Mouse (Mus musculus) yolk sac, embryonic 10.5 days (tissue): Measurements from ENCODE around the gene Klhl10.

Experiments
- DNase-seq: peaks from one replicate; pipeline ENCODE4 v3.0.0-alpha.2; 2017; ENCODE audit warnings: low spot score

Klhl10 gene

DNA sequence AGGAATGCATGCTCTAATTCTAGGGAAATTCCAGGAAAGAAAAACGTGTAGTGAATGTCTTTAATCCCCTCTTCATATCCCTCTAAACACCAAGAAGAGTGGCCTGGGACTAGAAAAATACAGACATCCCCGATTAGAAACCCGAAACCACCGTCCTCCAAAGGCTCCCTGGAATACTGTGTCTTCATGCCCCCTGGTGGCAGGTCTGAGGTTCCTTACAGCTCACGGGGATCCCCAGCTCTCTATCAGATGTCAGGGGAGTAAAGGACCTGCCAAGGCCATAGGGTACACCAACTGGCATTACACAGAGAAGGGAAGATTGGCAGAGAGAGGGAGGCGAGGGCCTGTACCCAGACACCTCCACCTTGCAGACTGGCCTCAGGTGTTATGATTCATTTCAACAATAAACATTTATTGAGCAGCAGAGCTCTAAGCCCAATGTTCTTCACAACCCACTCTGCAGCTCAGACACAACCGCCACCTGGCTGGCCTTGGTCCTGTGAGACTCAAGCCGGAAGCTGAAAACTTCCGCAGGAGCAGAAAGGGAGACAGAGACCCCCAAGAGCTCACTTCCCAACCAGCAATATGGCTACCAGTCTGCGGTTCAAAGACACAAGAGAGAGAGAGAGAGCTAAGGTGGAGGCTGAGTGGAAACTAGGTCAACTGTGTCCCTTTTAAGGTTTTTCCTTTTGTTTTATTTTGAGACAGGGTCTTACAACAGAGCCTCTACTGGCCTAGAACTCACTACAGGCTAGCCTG is 33.5 kb upstream of the Klhl10 start:
- peak; percentile 51 for DNase-seq

DNA sequence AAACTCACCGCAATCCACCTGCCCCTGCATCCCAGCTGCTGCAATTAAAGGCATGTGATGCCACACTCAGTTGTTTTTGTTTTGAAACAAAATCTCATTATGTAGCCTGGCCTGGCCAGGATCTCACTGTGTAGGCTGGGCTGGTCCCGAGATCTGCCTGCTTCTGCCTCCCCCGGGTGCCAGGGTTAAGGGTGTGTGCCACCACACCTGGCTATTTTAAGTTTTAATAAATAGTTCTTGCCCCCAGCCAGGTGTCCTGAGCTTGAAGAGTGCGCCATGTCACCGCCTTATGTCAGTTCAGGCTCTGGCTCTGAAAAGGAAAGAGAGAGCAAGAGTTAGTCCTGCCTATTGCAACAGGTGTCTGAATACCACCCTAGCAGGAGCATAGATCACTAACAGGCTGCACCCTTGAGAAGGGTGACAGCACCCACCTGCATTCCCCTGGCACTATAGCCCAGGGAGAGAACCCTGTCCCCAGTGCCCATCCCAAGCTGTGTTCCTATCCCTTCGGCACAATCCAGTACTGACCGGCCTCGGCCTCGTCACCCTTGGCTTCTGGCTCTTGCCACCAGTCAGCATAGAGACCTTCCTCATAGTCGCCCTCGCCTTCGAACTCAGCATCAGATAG is 32.8 kb upstream of the Klhl10 start:
- DNase-seq: no peak

GRCm38 (mm10) chr11:100409686-100410085 is 32.0 kb upstream of the Klhl10 start:
- no peak for DNase-seq

GRCm38 (mm10) chr11:100411736-100412135 is 30.0 kb upstream of the Klhl10 start:
- DNase-seq: peak; percentile 51

DNA sequence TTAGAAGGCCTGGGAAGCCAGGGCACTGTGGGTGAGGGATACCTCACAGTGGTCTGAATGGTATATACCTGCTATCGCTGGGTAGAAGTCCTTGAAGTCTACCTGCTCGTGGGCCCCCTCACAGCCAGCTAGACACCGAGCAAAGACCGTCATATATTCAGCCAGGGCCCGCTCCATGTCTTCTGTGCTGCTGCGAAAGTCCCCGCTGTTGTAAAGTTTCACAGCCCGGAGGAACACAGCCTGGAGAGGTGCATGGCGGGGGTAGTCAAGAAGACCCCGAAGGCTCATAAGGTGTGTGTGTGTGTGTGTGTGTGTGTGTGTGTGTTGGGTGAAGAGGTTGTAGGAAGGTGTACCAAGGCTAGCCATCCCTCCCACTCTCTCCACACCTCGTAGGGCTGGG is 28.2 kb upstream of the Klhl10 start:
- DNase-seq: no peak

DNA sequence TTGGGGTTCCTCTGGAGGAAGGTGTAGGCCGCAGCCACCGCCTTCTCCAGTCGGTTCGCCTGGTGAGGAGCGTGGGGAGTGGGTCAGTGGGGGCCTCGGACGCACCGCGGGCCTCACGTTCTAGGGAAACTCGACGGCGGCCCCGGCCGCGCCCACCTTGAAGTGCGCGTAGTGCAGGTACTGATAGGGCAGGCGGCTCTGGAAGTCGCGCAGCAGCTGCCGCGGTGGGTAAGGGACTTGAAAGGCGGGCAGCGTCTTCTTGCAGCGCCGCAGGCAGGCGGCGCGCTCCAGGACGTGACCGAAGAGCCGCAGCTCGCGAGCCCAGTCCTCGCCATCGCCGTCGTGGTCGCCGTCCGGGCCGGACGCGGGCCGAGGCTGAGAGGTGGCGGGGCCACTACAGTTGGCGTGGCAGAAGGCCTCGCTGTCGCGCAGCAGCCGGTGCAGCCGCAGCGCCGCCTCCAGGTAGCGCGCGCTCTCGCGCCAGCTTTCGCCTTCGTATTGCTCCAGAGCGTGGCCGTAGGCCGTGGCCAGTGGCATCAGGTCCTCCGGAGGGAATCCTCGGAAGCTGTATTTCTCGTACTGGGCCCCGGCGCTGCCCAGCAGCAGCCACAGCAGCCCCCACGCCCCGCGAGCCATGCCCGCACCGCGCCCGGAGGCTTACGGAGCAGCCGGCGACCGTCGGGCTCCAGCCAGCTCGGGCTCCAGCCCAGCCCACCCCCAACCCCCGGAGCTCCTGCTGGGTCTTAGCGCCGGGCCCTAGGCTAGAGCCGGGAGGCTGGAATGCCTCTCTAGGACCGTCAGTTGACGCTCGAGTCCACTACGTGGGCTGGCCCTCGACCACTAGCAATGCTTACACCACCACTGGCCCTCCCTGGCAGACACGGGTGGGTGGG is 27.4 kb upstream of the Klhl10 start, which contains the start of gene P3h4:
Gene P3h4 (minus strand): TSS at position 816 of the 893 bp plus-strand sequence.
- peak; percentile 90 for DNase-seq

GRCm38 (mm10) chr11:100414914-100415822 is 26.5 kb upstream of the Klhl10 start, which contains the start of gene Fkbp10:
TSS of gene Fkbp10 (plus strand) at chr11:100415697.
- DNase-seq: peak; percentile 81

- DNase-seq: no peak
Measured at GRCm38 (mm10) chr11:100421537-100421936, 20.2 kb upstream of the Klhl10 start.

- no peak for DNase-seq
Measured at GRCm38 (mm10) chr11:100423836-100424235, 17.9 kb upstream of the Klhl10 start.

GRCm38 (mm10) chr11:100425851-100426250 is 15.9 kb upstream of the Klhl10 start:
- peak; percentile 80 for DNase-seq

GRCm38 (mm10) chr11:100426820-100427219 is 14.9 kb upstream of the Klhl10 start:
- DNase-seq: no peak

- no peak for DNase-seq
Measured at GRCm38 (mm10) chr11:100428612-100429199, 13.0 kb upstream of the Klhl10 start.

DNA sequence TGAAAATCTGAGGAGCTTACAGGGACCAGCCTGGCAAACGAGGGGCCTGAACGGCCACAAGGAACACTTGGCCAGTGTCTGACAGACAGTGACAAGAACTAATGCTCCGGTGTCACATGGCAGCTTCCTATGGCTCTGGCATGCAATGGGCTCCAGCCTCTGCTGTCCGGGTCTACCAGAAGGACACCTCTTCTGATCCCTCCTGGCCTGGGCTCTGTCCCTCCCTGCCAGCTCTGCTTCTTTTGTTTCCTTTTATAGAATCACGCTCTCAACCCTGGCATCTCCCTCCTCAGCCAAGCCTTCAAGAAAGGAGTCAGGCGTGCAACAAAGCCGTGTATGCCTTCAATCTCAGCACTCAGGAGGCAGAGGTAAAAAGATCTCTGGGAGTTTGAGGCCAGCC is 11.7 kb upstream of the Klhl10 start:
- no peak for DNase-seq

DNA sequence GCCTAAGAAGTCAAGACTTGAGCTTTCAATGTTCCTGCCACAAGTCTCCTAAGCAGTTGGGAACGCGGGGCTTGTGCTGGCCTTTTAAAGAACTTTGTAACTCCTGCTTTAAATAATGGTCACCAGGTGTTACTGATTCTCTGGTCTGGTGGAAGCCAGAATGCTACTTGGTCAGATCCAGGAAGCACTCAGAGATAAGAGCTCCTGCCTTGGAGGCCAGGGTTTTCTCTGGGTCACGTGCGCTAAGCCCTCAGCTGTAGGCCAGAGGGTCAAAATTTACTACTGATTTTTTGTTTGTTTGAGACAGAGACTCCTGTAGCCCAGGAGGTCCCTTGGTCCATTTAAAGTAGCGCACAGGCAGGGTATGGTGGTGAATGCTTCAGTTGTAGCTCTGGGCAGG is 9.7 kb upstream of the Klhl10 start:
- DNase-seq: peak; percentile 79

GRCm38 (mm10) chr11:100435678-100436246 is 6.0 kb upstream of the Klhl10 start:
- no peak for DNase-seq

- no peak for DNase-seq
Measured at GRCm38 (mm10) chr11:100437901-100438300, 3.8 kb upstream of the Klhl10 start.

DNA sequence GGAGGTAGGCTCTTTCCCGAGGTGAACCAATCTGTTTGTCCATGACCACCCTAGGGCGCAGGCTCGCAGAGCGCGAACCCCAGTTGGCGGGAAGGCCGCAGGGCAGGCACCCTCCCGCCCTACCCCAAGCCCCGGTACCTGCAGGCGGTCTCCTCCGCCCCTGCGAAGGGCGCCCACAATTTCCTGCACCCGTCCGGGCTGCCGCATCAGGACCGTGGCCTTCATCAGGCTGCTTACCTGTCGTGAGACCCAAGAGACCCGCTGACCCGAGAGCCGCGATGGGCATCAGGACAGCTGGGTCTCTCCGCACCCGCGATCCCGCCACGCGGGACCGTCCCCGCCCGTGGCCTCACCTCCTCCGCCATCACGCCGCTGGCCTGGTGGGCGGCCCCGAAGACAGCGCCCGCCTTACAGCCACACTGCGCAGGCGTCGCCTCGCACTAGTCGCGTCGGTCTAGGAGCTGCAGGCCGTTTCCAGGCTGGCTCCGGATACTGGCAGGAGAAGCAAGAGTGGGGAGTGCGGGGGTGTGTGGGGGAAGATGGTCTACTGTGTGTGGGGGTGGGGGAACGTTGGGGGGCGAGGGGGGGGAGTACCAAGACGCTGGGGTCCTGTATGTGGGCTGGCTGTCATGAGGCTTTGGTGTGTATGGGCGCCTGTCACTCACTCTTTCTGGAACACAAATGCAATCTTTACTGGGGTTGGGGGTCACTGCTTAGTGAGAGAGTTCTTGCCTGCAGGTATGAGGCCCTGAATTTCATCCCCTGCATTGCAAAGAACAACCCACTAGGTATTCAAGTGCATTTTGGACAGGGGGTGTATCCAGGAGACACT is 810 bp upstream of the Klhl10 start:
- DNase-seq: peak; percentile 76

DNA sequence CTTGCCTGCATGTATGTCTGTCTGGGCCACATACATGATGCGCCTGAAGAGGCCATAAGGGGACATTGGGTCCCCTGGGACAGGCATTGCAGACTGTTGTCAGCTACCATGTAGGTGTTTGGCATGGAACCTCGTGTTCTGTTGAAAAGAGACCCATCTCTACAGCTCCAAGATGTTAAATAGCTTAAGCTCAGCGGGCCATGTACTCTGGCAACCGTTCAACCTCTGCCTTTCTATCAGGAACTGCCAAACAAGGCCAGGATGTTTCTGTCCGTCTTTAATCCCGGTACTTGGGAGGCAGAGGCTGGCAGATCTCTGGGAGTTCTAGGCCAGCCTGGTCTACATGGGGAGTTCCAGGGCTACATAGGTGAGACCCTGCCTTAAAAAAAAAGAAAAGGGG is 908 bp downstream of the Klhl10 start:
- DNase-seq: no peak

- no peak for DNase-seq
Measured at GRCm38 (mm10) chr11:100457247-100457646, 15.5 kb downstream of the Klhl10 start.

DNA sequence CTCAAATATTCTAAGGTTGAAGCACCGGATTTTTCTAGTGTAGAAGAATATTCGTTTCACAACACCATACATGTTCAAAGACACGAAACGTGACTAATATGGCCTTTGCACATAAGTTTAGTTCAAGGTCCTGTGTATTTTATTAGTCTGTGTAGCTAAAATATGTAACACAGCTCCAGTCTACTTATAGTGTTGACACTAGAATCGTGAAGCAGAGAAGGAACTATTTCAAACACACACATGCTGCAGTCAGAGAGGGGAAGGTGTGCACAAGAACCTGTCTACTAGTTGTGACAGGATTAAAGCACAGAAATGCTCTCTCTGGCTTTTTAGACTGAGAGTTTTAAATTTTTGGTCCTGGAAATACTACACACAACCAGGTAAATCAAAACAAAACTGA is 16.0 kb downstream of the Klhl10 start:
- no peak for DNase-seq
